Mouse (Mus musculus): ENCODE measurements around the gene Abtb1. TPM values are rescaled to one million over a fixed set of nuclear protein-coding genes. Genes with fewer than 3 reads are reported as not detected.

Abtb1 gene
- polyA plus RNA-seq (2012; rRNA removed): 67.0 and 69.6 TPM in 2 replicates

DNA sequence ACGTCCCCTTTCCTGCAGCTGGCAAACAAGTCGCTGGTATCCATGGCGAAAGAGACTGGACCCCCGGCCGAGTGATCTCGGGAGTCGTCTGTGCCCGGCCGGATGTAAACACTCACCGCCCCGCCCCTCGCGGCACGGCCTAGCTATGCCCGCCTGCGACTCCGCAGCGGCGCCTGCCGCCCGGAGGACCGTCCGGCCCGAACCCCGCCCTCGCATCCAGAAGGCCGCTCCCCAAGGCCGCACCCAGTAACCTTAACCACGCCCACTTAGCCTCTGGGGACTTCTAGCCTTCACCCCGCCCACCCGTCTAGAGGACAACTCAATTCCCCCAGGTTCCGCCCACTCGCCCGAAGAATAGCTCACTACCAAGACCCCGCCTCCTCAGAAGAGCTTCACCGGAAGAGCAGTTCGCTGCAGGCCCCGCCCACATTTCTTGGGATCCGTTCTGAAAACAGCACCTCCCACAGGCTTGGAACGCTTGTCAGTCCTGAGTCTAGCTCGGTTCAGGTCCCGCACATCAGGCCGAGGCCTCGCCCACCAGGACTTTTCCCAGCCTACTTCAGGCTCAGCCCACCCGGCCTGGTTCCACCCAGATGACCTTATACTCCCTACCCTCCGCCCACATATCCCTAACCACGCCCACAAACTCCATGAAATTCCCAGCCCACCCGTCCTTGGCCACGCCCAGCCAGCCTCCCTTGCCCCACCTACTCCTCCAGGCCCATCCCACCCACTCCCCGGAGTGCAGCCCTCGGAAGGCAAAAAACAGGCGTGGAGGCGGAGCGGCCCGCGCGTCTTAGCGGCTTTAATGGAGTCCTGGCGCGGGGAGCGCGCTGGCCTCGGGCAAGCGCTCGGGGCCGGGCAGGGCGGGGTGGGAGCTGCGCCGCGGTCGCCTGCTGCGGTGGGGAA, at the start of gene Abtb1:
Gene Abtb1, minus strand, starts transcription at position 204 of the 909 bp plus-strand sequence.

DNA sequence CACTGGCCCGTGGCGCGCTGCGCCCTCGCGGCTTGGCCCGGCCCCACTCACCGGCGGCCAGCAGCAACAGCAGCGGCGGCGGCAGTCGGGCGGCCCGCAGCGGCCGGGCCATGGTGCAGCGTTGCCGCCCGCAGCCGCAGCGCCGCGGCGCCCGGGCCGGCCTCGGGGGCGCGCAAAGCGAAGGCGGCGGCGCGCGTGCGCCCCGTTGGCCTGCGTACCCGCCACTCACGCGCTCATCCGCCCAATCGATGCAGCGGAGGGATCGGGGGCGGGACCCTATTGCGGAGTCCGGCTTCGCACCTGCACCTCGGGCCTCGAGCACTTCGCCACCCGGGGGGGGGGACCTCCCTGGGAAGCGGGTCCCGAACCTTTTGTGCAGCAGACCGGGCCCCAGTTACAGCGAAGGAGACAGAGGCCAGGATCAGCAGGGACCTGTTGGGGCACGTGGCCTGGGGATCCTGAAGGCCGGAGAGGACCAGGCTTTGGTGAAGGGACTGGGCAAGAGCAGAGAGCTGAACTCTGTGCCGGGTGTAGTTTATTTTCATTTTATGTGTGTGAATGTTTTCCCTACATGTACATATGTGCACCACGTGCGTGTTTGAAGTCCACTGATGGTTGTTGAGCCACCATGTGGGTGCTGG, 33.2 kb upstream of the Abtb1 start, which contains the start of gene Podxl2:
Gene Podxl2, minus strand, starts transcription at position 177 of the 641 bp plus-strand sequence.

Other genes with a start within 250 kb of the Abtb1 start
- 0.23 and 0.27 TPM in 2 replicates for gene Kbtbd12, start 204.0 kb downstream of the Abtb1 start, polyA plus RNA-seq (2012; rRNA removed)
- gene Mgll, start 117.6 kb downstream of the Abtb1 start, polyA plus RNA-seq (2012; rRNA removed): 7.2 and 7.7 TPM in 2 replicates
- gene Podxl2, start 33.1 kb upstream of the Abtb1 start, polyA plus RNA-seq (2012; rRNA removed): 911 and 978 TPM in 2 replicates
- 61.8 and 76.0 TPM in 2 replicates for gene Mcm2, start 56.8 kb upstream of the Abtb1 start, polyA plus RNA-seq (2012; rRNA removed)
- 124 and 135 TPM in 2 replicates for gene Tpra1, start 60.3 kb upstream of the Abtb1 start, polyA plus RNA-seq (2012; rRNA removed)

Measured in central nervous system, embryonic 14 days (tissue).